Comparison of ENCODE assay signal across 20 mouse cellular contexts in genomic region chr1:177267645-177268044, GRCm38 (mm10). TPM values are rescaled to one million over a fixed set of nuclear protein-coding genes. Genes with fewer than 3 reads are reported as not detected.
DNase-seq lines count a peak whose midpoint lies in the region; ATAC-seq and TF ChIP-seq lines count a peak whose summit lies in the region.
"Had no signal": no experiment of that assay in that cellular context is flagged by ENCODE, and none has a peak within 500 bp of the region (broad histone marks: within the 10 kb centered on the region; RNA-seq: fewer than 3 reads in every experiment).

No protein-coding gene starts in this region.

- H3K9ac ChIP-seq in liver, embryonic 12.5 days = no peak overlapping the region
- no peak overlapping the region for H3K9ac ChIP-seq in liver, embryonic 16.5 days (ENCODE audit: low read depth, low read length)
- H3K9ac ChIP-seq: embryonic facial prominence, embryonic 12.5 days; forebrain, embryonic 13.5 days; forebrain, postnatal 0 days; heart, embryonic 15.5 days; hindbrain, embryonic 13.5 days had no signal

- DNase-seq in right cerebral cortex, postnatal 10 days (ENCODE audit: low spot score in 2 of 2) = no peak
- no peak for DNase-seq in layer of hippocampus, adult 2 months (ENCODE audit: low spot score in 2 of 2)
- no peak for DNase-seq in ovary, adult 18-20 months (ENCODE audit: low spot score)
- DNase-seq: adrenal gland, adult 8-10 months; adrenal gland, postnatal 36 days; cerebellum, adult 11 months; cerebellum, adult 8-10 months; cerebellum, postnatal 14 days; forebrain, postnatal 0 days; heart, adult 18-20 months; heart, postnatal 14 days had no signal

- H3K27ac ChIP-seq in liver, embryonic 12.5 days = no peak overlapping the region
- no peak overlapping the region for H3K27ac ChIP-seq in liver, embryonic 16.5 days (ENCODE audit: low read length)
- no peak overlapping the region for H3K27ac ChIP-seq in layer of hippocampus, adult 2 months
- H3K27ac ChIP-seq: embryonic facial prominence, embryonic 12.5 days; forebrain, embryonic 13.5 days; heart, embryonic 15.5 days; hindbrain, embryonic 13.5 days; hindbrain, postnatal 0 days had no signal

- TF ChIP-seq CTCF in layer of hippocampus, adult 2 months (conservative IDR thresholded peaks at IDR 0.05) = no peak

- peaks cover 10% of the 10 kb centered on the region for H3K4me1 ChIP-seq in liver, embryonic 12.5 days
- H3K4me1 ChIP-seq in liver, embryonic 16.5 days (ENCODE audit: control insufficient read depth, low read depth, low read length) = peaks cover 2% of the 10 kb centered on the region; the same call in 1 of the 2 replicates
- H3K4me1 ChIP-seq: embryonic facial prominence, embryonic 12.5 days; forebrain, embryonic 13.5 days; heart, embryonic 15.5 days; hindbrain, embryonic 13.5 days had no signal

- H3K36me3 ChIP-seq in liver, embryonic 12.5 days = no peaks in the 10 kb centered on the region
- no peaks in the 10 kb centered on the region for H3K36me3 ChIP-seq in liver, embryonic 16.5 days (ENCODE audit: control insufficient read depth, insufficient read depth)
- H3K36me3 ChIP-seq: embryonic facial prominence, embryonic 12.5 days; heart, embryonic 15.5 days; hindbrain, embryonic 13.5 days had no signal

- H3K4me2 ChIP-seq in liver, embryonic 12.5 days = no peak overlapping the region
- H3K4me2 ChIP-seq in liver, embryonic 16.5 days (ENCODE audit: low read depth, low read length) = no peak overlapping the region
- H3K4me2 ChIP-seq: embryonic facial prominence, embryonic 12.5 days; forebrain, embryonic 13.5 days; heart, embryonic 11.5 days; heart, embryonic 15.5 days; hindbrain, embryonic 13.5 days had no signal

- no peaks in the 10 kb centered on the region for H3K27me3 ChIP-seq in liver, embryonic 12.5 days (replicated peaks)
- no peaks in the 10 kb centered on the region for H3K27me3 ChIP-seq in liver, embryonic 16.5 days (ENCODE audit: control insufficient read depth, insufficient read depth, low read depth, low read length)
- H3K27me3 ChIP-seq: embryonic facial prominence, embryonic 12.5 days; forebrain, embryonic 13.5 days; heart, embryonic 15.5 days; hindbrain, embryonic 13.5 days had no signal

- no peaks in the 10 kb centered on the region for H3K9me3 ChIP-seq in liver, embryonic 12.5 days (replicated peaks)
- no peaks in the 10 kb centered on the region for H3K9me3 ChIP-seq in liver, embryonic 16.5 days (replicated peaks; ENCODE audit: control insufficient read depth, low read length)
- H3K9me3 ChIP-seq: embryonic facial prominence, embryonic 12.5 days; forebrain, embryonic 13.5 days; heart, embryonic 15.5 days; hindbrain, embryonic 13.5 days had no signal

- peak; percentile 63; the same call in 1 of the 2 replicates for ATAC-seq in common myeloid progenitor, adult 5-6 weeks (replicated peaks; ENCODE audit: low read depth, poor library complexity, severe bottlenecking)
- peak; percentile 71 for ATAC-seq in liver, embryonic 12.5 days
- ATAC-seq in liver, embryonic 16.5 days (ENCODE audit: low read depth) = peak; percentile 74
- ATAC-seq: forebrain, embryonic 13.5 days; forebrain, postnatal 0 days; hindbrain, postnatal 0 days had no signal

- H3K4me3 ChIP-seq in liver, embryonic 12.5 days = no peak overlapping the region
- H3K4me3 ChIP-seq in liver, embryonic 16.5 days (ENCODE audit: low read depth, low read length) = no peak overlapping the region
- H3K4me3 ChIP-seq in layer of hippocampus, adult 2 months = no peak overlapping the region
- H3K4me3 ChIP-seq: embryonic facial prominence, embryonic 12.5 days; forebrain, embryonic 13.5 days; heart, embryonic 15.5 days; hindbrain, embryonic 13.5 days had no signal

- WGBS in liver, embryonic 12.5 days (ENCODE audit: insufficient replicate concordance) = 34% methylated on average over 1 of the region's 1 CpGs
- WGBS in liver, embryonic 16.5 days (ENCODE audit: insufficient replicate concordance) = 27% methylated on average over 1 of the region's 1 CpGs

RNA-seq across cellular contexts. Expression of gene Akt3, which starts 9.6 kb away (rescaled TPM):
- 67.3 and 70.5 TPM in 2 replicates for total RNA-seq in common myeloid progenitor, adult 5-6 weeks (2017)
- polyA plus RNA-seq in liver, embryonic 12.5 days (2016; fragmentation: Nextera tagmentation; extraction: Ambion mirVana) = 1.4 and 1.7 TPM in 2 replicates
- polyA plus RNA-seq in liver, embryonic 16.5 days (2015; fragmentation: Nextera tagmentation; extraction: Ambion mirVana) = 0.37 and 0.47 TPM in 2 replicates
- total RNA-seq in layer of hippocampus, adult 2 months (2021) = 100 to 1,000 TPM; 253 to 255 TPM
